Mouse (Mus musculus) midbrain, embryonic 16.5 days (tissue): Measurements from ENCODE around the gene Cwc25. TPM values are rescaled to one million over a fixed set of nuclear protein-coding genes. Genes with fewer than 3 reads are reported as not detected.
A peak's percentile ranks its signal among the peaks of the same experiment; 100 is the strongest.

Source experiments
- ATAC-seq: fragments of 200-750 bp; cut with Nextera tagmentation; 2 replicates; pipeline ENCODE4 v1.8.0; 2017; ENCODE audit warnings: moderate TSS enrichment
- H3K27ac ChIP-seq: fragments of 300-500 bp; sonication (generic); 2 replicates; pipeline ENCODE4 v1.5.1; 2014; ENCODE audit warnings: mild to moderate bottlenecking, low read length, mixed read lengths
- H3K27me3 ChIP-seq: fragments of 300-500 bp; sonication (generic); 2 replicates; pipeline ENCODE4 v1.6.1; 2014; ENCODE audit warnings: low read depth, low read length, mixed read lengths; ENCODE audit not compliant: control insufficient read depth, insufficient read depth
- H3K36me3 ChIP-seq: fragments of 300-500 bp; sonication (generic); 2 replicates; pipeline ENCODE4 v1.6.1; 2014; ENCODE audit warnings: mild to moderate bottlenecking, low read length, moderate library complexity, mixed read lengths; ENCODE audit not compliant: control insufficient read depth, insufficient read depth
- H3K4me1 ChIP-seq: fragments of 300-500 bp; sonication (generic); 2 replicates; pipeline ENCODE4 v1.6.1; 2014; ENCODE audit warnings: mild to moderate bottlenecking, low read length, mixed read lengths; ENCODE audit not compliant: control insufficient read depth, insufficient read depth
- H3K4me2 ChIP-seq: fragments of 300-500 bp; sonication (generic); 2 replicates; pipeline ENCODE4 v1.6.1; 2014; ENCODE audit warnings: mild to moderate bottlenecking, low read length, mixed read lengths
- H3K4me3 ChIP-seq: fragments of 300-500 bp; sonication (generic); 2 replicates; pipeline ENCODE4 v1.5.1; 2014; ENCODE audit warnings: low read depth, mild to moderate bottlenecking, low read length, moderate library complexity, mixed read lengths
- H3K9ac ChIP-seq: fragments of 300-500 bp; sonication (generic); 2 replicates; pipeline ENCODE4 v1.6.1; 2014; ENCODE audit warnings: low read depth, low read length, mixed read lengths
- H3K9me3 ChIP-seq: fragments of 300-500 bp; sonication (generic); replicated peaks from 2 replicates; pipeline ENCODE4 v1.6.1; 2014; ENCODE audit warnings: mild to moderate bottlenecking, low read length, mixed read lengths; ENCODE audit not compliant: control insufficient read depth, poor library complexity, severe bottlenecking
- WGBS: fragments of 180-500 bp; shearing (Covaris S2); extraction: QIAGEN DNeasy Blood & Tissue Kit; methylation state at CpG from one replicate; pipeline ENCODE4 v1.1.7; 2014; 5-methylcytosine and 5-hydroxymethylcytosine counted together
- polyA plus RNA-seq: library from polyadenylated mRNA; unstranded; fragments of >200 nt; fragmentation: Nextera tagmentation; extraction: Ambion mirVana; gene quantifications from 2 replicates; pipeline ENCODE4 v1.2.1, GENCODE M21; 2015

Gene Cwc25
- polyA plus RNA-seq, 1 experiment from 2014 or later, result 15.9 TPM

DNA sequence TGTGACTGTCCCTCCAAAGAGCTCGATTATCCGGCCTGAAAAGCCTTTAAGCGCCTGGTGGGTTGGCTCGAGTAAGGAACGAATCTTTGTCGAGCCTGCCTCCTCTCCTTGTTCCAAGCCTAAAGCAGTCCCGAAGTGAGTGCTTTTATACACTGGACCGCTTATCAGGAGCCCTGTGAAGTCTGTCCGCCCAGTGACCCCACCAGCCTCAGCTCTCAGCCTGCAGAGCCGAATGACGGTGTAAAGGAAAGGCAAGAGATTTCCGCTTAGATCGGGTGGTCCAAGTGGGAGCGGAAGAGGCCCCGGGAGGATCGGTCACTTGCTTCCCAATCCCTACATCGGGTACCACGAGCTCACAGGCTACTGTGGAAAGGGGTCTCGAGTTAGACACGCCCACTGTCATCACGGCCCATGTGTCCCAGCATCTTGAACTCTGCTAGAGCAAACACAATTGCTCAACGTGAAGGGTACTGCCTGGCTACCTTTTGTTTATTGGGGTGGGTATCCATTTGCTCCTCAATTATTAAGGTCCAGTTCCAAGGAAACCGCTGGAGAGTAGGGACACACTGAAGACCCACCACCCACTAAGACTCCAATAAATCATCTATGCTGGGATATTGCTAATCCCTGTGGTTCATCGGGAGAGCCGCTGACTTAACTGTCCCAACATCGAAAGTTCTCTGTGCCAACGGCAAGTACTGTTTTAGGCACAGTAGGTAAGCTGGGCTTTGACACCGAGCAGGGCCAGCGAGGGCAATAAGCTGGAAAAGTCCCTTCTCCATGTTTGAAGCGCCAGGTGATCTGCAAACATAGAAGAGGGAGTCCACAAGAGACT lies 65.4 kb downstream of the Cwc25 start:
- Histone ChIP-seq H3K9ac (peak overlapping the region; percentile 94), H3K27me3 (no peaks in the 10 kb centered on the region), H3K4me3 (peak overlapping the region; percentile 88), H3K9me3 (no peaks in the 10 kb centered on the region), H3K4me1 (peaks cover 40% of the 10 kb centered on the region), H3K4me2 (peak overlapping the region; percentile 66), H3K27ac (peak overlapping the region; percentile 98), H3K36me3 (no peaks in the 10 kb centered on the region)
- 17% methylated on average over 30 of the region's 30 CpGs for WGBS
- ATAC-seq, result no peak

DNA sequence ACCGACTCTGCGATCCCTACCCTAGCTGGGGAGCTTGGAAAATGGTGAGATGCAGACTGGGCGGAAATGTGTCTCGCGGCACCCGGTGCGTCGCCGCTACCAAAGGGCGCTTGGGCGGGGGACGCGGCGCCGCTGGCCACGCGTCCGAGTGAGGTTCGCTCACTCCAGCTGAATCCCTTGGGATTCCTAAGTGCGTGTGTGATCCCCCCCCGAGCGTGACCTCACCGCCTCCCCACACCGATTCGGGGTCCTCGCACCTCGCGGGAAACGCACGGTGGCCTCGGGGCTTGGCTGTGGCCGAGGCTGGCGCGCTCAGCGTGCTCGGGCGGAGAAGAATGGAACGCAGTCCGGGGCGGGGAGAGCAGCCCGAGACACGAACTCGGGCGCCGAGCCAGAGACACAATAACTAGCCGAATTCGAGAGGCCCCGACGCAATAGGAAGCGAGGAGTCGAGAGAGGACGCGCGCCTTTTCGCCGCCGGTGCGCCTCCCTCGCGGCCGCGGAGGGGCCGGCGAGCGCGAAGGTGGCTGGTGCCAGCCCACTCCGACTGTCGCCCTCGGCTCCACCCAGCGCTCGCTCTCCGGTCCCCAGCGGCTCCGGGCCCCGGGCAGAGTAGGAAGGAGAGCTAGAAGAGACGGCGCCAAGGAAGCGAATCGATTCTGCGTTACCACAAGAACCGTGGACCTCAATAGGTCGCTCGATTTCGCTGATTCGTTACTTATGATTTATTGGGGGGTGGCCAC lies 66.2 kb downstream of the Cwc25 start, which contains the start of gene Pcgf2:
Pcgf2 (minus strand) TSS at position 495 of the 743 bp plus-strand sequence.
- Histone ChIP-seq H3K9ac (peak within 1 kb of the TSS; percentile 94), H3K27me3 (no peaks in the 10 kb centered on the region), H3K4me3 (peak within 1 kb of the TSS; percentile 88), H3K4me1 (peaks cover 48% of the 10 kb centered on the region), H3K9me3 (no peaks in the 10 kb centered on the region), H3K36me3 (no peaks in the 10 kb centered on the region), H3K27ac (peak within 1 kb of the TSS; percentile 98), H3K4me2 (peak within 1 kb of the TSS; percentile 76)
- ATAC-seq, result no peak
- under 1% methylated on average over 85 of the region's 85 CpGs for WGBS

DNA sequence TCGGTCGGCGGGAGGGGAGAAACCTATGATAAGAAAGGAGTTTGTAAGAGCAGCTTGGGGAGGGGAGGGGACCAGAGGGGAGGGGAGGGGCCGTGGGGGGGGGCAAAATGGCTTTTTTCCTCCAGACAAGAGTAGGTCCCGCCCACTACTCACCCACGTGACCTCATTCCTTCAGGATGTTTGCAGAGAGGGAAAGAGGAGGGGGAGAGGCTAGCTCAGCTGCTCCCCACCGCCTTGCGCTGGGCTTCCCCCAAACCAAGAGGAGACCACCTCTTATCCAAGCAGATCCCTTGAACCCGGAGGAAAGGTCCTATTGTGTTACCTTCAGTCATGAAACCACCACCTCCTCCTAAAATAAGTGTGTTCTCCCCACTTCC lies 66.7 kb downstream of the Cwc25 start:
- Histone ChIP-seq H3K9me3 (no peaks in the 10 kb centered on the region), H3K4me1 (peaks cover 51% of the 10 kb centered on the region), H3K4me3 (peak overlapping the region; percentile 88), H3K36me3 (no peaks in the 10 kb centered on the region), H3K9ac (peak overlapping the region; percentile 94), H3K27ac (peak overlapping the region; percentile 98), H3K4me2 (peak overlapping the region; percentile 76), H3K27me3 (no peaks in the 10 kb centered on the region)
- 0 out of 2 replicates have a peak, but pooled peaks have one; percentile 13 for ATAC-seq
- 0% methylated on average over 6 of the region's 9 CpGs for WGBS

DNA sequence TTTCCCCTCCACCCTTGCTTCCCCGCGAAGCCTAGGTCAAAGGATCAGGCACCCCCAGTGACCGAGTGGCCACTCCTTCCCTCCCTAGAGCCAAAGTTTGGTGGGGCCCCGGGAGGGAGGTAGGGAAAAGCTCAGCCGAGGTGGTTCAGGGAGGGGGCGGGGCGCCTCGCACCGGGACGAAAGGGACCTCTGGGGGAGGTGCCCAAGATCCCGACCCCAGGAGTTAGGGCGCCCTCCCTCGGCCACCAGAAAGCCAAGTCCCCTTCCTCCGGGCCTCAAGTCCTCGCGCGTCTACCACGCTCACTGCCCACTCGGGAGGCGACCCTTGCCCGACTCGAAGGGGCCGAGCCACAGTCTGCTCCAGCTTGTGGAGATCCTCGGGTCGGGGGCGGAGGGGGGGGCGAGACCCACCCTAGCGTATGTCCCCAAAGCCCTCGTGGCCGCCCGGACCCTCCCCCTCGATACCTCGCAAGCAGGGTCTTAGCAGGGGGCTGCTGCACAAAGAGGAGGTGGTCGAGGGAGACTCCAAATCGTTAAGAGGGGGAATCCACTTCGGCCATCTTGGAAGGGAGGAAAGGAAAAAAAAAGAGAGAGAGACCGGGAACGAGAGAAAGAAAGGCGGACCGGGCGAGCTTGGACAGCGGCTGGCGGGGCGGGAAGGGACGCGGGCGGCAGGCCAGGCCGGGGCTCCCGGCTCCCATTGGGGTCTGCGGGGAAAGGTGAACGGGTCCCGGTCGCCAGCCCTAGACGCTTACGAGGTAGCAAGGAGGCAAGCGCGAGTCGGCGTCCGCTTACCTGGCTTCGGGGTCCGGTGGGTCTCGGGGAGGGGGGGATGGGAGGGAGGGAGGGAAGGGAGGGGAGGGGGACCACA lies 67.4 kb downstream of the Cwc25 start:
- no peak for ATAC-seq
- WGBS, result 0% methylated on average over 50 of the region's 63 CpGs
- Histone ChIP-seq H3K4me1 (peaks cover 51% of the 10 kb centered on the region), H3K9ac (peak overlapping the region; percentile 94), H3K27ac (peak overlapping the region; percentile 98), H3K4me3 (peak overlapping the region; percentile 88), H3K27me3 (no peaks in the 10 kb centered on the region), H3K4me2 (peak overlapping the region; percentile 76), H3K36me3 (no peaks in the 10 kb centered on the region), H3K9me3 (no peaks in the 10 kb centered on the region)

DNA sequence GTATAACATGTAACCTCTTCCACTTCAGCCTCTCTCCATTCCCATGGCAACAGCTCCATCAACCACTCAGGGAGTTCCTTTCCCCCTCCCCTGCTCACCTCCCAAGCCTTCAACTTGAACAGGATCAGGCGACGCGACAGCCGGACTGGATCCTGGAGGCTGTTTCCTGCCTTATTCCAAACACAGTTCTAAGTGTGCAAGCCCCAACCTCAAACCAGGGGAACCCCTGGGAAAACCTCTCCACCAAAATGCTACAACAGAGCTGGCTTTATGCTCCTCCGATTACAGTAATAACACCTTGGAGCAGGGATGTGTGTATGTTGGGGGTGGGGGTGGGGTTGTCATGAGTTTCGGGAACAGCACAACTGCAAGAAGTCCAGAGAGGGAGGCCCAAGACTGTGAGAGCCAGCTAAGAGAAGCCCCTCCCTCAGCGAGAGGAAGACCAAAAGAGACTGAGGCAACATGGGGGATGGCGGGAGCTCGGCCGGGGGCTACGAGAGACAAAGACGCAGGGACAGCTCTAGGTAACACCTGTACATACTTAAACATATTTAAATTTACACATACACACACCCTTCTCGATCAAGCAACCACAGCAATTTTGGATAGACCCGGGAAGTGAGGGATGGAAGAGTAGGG lies 68.3 kb downstream of the Cwc25 start:
- H3K4me1 ChIP-seq, result peaks cover 50% of the 10 kb centered on the region
- 0% methylated on average over 14 of the region's 14 CpGs for WGBS
- no peaks in the 10 kb centered on the region; the same call in 1 of the 2 replicates for H3K36me3 ChIP-seq

DNA sequence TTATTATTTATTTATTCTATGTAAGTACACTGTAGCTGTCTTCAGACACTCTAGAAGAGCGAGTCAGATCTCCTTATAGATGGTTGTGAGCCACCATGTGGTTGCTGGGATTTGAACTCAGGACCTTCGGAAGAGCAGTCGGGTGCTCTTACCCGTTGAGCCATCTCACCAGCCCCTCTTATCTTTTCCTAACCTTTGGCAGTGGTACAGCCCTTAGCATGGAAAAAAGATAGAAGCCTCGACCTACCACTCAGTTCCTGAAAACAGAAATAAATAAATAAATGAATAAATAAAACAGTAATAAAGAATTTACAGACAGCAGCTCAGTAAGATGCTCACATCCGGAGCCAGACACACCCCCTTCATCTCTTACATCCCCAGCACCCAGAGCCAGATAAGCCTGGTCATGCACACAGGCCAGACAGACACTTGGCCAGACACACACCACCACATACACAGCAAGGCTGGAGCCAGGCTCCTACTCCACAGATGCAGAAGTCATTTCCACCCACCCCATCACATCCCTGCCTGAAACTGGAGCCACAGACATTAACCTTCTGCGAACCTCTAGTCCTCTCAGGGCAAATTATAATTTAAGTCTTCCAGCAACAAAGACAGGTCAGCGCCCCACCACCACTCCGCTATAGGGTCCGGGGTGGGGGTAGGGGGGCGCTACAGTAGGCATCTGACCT lies 69.0 kb downstream of the Cwc25 start:
- H3K9ac ChIP-seq, result peak overlapping the region; percentile 94
- peaks cover 50% of the 10 kb centered on the region for H3K4me1 ChIP-seq
- ATAC-seq, result no peak
- peak overlapping the region; percentile 76 for H3K4me2 ChIP-seq
- no peaks in the 10 kb centered on the region for H3K27me3 ChIP-seq
- H3K36me3 ChIP-seq, result peaks cover 3% of the 10 kb centered on the region; the same call in 1 of the 2 replicates
- whole genome bisulfite sequencing, result 50% methylated on average over 11 of the region's 11 CpGs
- H3K9me3 ChIP-seq, result no peaks in the 10 kb centered on the region
- peak overlapping the region; percentile 88 for H3K4me3 ChIP-seq
- H3K27ac ChIP-seq, result peak overlapping the region; percentile 38

More for the DNA sequence above, 68.3 kb downstream of the Cwc25 start:
- H3K27me3 ChIP-seq, result no peaks in the 10 kb centered on the region
- peak overlapping the region; percentile 94 for H3K9ac ChIP-seq
- peak overlapping the region; percentile 88 for H3K4me3 ChIP-seq
- H3K4me2 ChIP-seq, result peak overlapping the region; percentile 76
- no peaks in the 10 kb centered on the region for H3K9me3 ChIP-seq
- no peak for ATAC-seq
- peak overlapping the region; percentile 98 for H3K27ac ChIP-seq

DNA sequence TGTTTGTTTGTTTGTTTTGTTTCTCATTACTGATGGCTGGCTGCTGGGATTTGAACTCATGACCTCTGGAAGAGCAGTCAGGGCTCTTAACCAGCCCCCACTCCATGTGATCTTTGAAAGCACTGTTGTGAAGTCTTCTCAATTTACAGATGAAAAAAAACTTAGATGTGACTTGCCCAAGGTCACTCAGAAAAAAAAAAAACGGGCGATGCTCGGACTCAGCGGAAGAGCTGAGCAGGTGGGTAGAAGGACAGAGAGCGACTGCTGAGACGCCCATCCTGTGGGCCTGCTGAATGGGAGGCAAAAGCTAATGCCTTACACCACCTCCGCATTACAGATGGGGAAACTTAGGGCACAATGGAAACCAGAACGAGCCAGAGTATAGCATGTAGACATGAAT lies 69.7 kb downstream of the Cwc25 start:
- Histone ChIP-seq H3K4me1 (peaks cover 45% of the 10 kb centered on the region), H3K9ac (no peak overlapping the region), H3K9me3 (no peaks in the 10 kb centered on the region), H3K27ac (no peak overlapping the region; the same call in 1 of the 2 replicates), H3K36me3 (peaks cover 8% of the 10 kb centered on the region), H3K27me3 (no peaks in the 10 kb centered on the region), H3K4me3 (no peak overlapping the region), H3K4me2 (peak overlapping the region; percentile 76)
- no peak for ATAC-seq
- WGBS, result 68% methylated on average over 8 of the region's 8 CpGs
